Mouse (Mus musculus) neural tube, embryonic 11.5 days (tissue): ENCODE results near the gene Cd80. TPM values are rescaled to one million over a fixed set of nuclear protein-coding genes. Genes with fewer than 3 reads are reported as not detected.

Experiments used
- ATAC-seq: fragments of 200-750 bp; cut with Nextera tagmentation; 2 replicates; pipeline ENCODE4 v1.8.0; 2017; ENCODE audit warnings: moderate number of reproducible peaks, mild to moderate bottlenecking, moderate TSS enrichment, moderate library complexity; ENCODE audit not compliant: insufficient read depth, low FRiP score, low TSS enrichment
- DNase-seq: peaks from one replicate; pipeline ENCODE4 v3.0.0-alpha.2; 2015; ENCODE audit warnings: low spot score
- H3K27ac ChIP-seq: fragments of 300-500 bp; sonication (generic); 2 replicates; pipeline ENCODE4 v1.5.1; 2014; ENCODE audit warnings: low read depth, mild to moderate bottlenecking, low read length
- H3K27me3 ChIP-seq: fragments of 300-500 bp; sonication (generic); 2 replicates; pipeline ENCODE4 v1.6.1; 2014; ENCODE audit warnings: mild to moderate bottlenecking, low read length, mixed read lengths; ENCODE audit not compliant: control insufficient read depth, insufficient read depth
- H3K36me3 ChIP-seq: fragments of 300-500 bp; sonication (generic); 2 replicates; pipeline ENCODE4 v1.6.1; 2014; ENCODE audit warnings: mild to moderate bottlenecking, low read length, moderate library complexity, mixed read lengths; ENCODE audit not compliant: control insufficient read depth, insufficient read depth
- H3K4me1 ChIP-seq: fragments of 300-500 bp; sonication (generic); 2 replicates; pipeline ENCODE4 v1.6.1; 2014; ENCODE audit warnings: low read length, mixed read lengths; ENCODE audit not compliant: control insufficient read depth, insufficient read depth
- H3K4me2 ChIP-seq: fragments of 300-500 bp; sonication (generic); 2 replicates; pipeline ENCODE4 v1.6.1; 2014; ENCODE audit warnings: low read depth, mild to moderate bottlenecking, moderate library complexity
- H3K4me3 ChIP-seq: fragments of 300-500 bp; sonication (generic); 2 replicates; pipeline ENCODE4 v1.5.1; 2014; ENCODE audit warnings: low read depth, low read length
- H3K9ac ChIP-seq: fragments of 300-500 bp; sonication (generic); 2 replicates; pipeline ENCODE4 v1.6.1; 2014; ENCODE audit warnings: mild to moderate bottlenecking, low read length
- H3K9me3 ChIP-seq: fragments of 300-500 bp; sonication (generic); 2 replicates; pipeline ENCODE4 v1.6.1; 2016; ENCODE audit warnings: low read length; ENCODE audit not compliant: control insufficient read depth
- WGBS: fragments of 180-500 bp; shearing (Covaris S2); extraction: QIAGEN DNeasy Blood & Tissue Kit; methylation state at CpG from one replicate; pipeline ENCODE4 v1.1.7; 2014; 5-methylcytosine and 5-hydroxymethylcytosine counted together
- polyA plus RNA-seq: library from polyadenylated mRNA; unstranded; fragments of >200 nt; fragmentation: Nextera tagmentation; extraction: Ambion mirVana; gene quantifications from 2 replicates; pipeline ENCODE4 v1.2.1, GENCODE M21; 2014

Gene Cd80
- polyA plus RNA-seq, 1 experiment from 2014 or later: 0.54 TPM

- Histone ChIP-seq H3K27me3 (no peaks in the 10 kb centered on the region), H3K9me3 (no peaks in the 10 kb centered on the region), H3K4me1 (peaks cover 6% of the 10 kb centered on the region; the same call in 1 of the 2 replicates), H3K9ac (peak within 1 kb of the TSS; percentile 95), H3K4me3 (peak within 1 kb of the TSS; percentile 62), H3K36me3 (peaks cover 4% of the 10 kb centered on the region), H3K27ac (peak within 1 kb of the TSS; percentile 69), H3K4me2 (peak within 1 kb of the TSS; percentile 78)
- ATAC-seq (peak; percentile 96), DNase-seq (peak; percentile 91)
- under 1% methylated on average over 54 of the region's 61 CpGs for WGBS
Measured at GRCm38 (mm10) chr16:38452442-38453202, 2.7 kb upstream of the Cd80 start, which contains the start of gene Adprh. Adprh (minus strand) TSS chr16:38452703.

- DNase-seq (no peak), ATAC-seq (no peak)
- peak overlapping the region; percentile 69 for H3K27ac ChIP-seq
- H3K4me2 ChIP-seq: peak overlapping the region; percentile 78
- no peaks in the 10 kb centered on the region for H3K27me3 ChIP-seq
- WGBS: 29% methylated on average over 3 of the region's 3 CpGs
- no peaks in the 10 kb centered on the region for H3K9me3 ChIP-seq
- H3K9ac ChIP-seq: peak overlapping the region; percentile 95
- H3K36me3 ChIP-seq: peaks cover 4% of the 10 kb centered on the region
- peak overlapping the region; percentile 62 for H3K4me3 ChIP-seq
- H3K4me1 ChIP-seq: peaks cover 6% of the 10 kb centered on the region; the same call in 1 of the 2 replicates
Measured at GRCm38 (mm10) chr16:38453203-38453553, 2.2 kb upstream of the Cd80 start.

- H3K4me3 ChIP-seq: no peak overlapping the region
- H3K9ac ChIP-seq: no peak overlapping the region
- no peaks in the 10 kb centered on the region for H3K27me3 ChIP-seq
- WGBS: 87% methylated on average over 4 of the region's 4 CpGs
- no peaks in the 10 kb centered on the region for H3K9me3 ChIP-seq
- no peak overlapping the region for H3K27ac ChIP-seq
- H3K4me2 ChIP-seq: no peak overlapping the region
- H3K4me1 ChIP-seq: peaks cover 6% of the 10 kb centered on the region; the same call in 1 of the 2 replicates
- H3K36me3 ChIP-seq: peaks cover 4% of the 10 kb centered on the region
- DNase-seq: no peak
- ATAC-seq: no peak
Measured at GRCm38 (mm10) chr16:38453952-38454351, 1.4 kb upstream of the Cd80 start.

DNA sequence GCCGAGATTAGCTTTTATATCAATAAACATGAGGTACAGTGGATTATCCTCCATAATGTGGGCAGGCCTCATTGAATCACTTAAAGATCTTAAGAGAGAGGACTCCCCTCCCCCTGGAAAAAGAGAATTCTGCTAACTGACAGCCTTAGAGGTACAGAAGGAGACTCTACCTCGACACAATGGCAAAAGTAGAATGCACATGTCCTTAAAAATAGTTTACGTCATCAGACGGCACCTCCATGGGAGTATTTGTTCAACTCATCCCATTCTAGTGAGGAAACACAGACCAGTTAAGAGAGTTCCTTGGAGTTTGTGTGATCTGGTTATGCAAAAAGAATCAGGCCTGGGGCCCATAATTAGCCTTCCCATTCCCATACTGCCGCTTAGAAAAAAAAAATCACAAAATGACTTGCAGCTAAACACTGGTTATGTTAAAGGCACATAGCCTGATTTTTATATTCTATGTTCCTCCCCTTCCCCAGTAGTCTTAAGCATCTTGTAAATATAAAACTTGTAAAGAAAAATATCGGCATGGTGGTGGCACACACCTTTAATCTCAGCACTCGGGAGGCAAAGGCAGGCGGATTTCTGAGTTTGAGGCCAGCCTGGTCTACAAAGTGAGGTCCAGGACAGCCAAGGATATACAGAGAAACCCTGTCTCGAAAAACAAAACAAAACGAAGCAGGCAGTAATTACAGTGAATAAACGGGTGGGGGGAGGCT lies 667 bp upstream of the Cd80 start:
- 80% methylated on average over 11 of the region's 11 CpGs for WGBS
- no peak overlapping the region for H3K9ac ChIP-seq
- no peaks in the 10 kb centered on the region for H3K27me3 ChIP-seq
- peaks cover 6% of the 10 kb centered on the region; the same call in 1 of the 2 replicates for H3K4me1 ChIP-seq
- no peak overlapping the region for H3K4me3 ChIP-seq
- H3K27ac ChIP-seq: no peak overlapping the region
- H3K36me3 ChIP-seq: peaks cover 4% of the 10 kb centered on the region
- no peak overlapping the region for H3K4me2 ChIP-seq
- no peak for ATAC-seq
- DNase-seq: no peak
- no peaks in the 10 kb centered on the region for H3K9me3 ChIP-seq

DNA sequence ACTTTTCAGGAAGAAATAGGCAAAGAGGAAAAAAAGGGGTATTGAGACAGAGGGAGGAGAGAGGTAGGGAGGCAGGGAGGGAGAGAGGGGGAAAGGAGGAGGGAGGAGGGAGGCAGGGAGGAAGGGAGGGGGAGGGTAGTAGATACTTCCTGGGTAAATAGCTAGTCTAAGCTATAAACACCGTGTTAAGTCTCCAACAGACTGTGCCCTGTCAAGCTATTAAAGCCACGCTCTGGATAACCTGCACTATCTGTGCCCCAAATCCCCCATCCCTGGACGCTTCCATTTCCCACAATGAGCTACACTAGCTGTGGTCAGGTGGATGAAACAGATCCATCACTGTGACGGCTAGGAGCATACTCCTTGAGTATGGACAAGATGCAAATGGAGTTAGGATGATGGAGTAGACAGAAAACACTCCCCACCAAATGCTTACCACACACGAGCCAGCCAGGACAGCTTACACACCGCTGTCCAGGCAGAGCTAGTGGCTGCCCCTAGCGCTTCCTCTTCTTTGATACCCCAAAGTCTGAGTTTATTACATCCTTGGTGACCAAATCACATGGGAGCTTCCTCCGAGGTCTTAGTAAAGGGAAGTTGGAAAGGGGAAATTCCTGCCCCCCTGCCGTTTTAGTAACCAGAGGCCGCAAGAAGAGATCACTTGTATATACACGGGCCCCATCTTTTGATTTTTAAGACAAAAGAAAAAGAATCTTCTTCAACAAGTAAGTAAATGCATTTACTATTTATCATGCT lies 1.6 kb downstream of the Cd80 start:
- Histone ChIP-seq H3K9me3 (no peaks in the 10 kb centered on the region), H3K27me3 (no peaks in the 10 kb centered on the region), H3K27ac (no peak overlapping the region), H3K4me1 (no peaks in the 10 kb centered on the region), H3K4me2 (no peak overlapping the region), H3K9ac (no peak overlapping the region), H3K4me3 (no peak overlapping the region), H3K36me3 (no peaks in the 10 kb centered on the region)
- WGBS: 49% methylated on average over 11 of the region's 11 CpGs
- ATAC-seq (no peak), DNase-seq (no peak)

DNA sequence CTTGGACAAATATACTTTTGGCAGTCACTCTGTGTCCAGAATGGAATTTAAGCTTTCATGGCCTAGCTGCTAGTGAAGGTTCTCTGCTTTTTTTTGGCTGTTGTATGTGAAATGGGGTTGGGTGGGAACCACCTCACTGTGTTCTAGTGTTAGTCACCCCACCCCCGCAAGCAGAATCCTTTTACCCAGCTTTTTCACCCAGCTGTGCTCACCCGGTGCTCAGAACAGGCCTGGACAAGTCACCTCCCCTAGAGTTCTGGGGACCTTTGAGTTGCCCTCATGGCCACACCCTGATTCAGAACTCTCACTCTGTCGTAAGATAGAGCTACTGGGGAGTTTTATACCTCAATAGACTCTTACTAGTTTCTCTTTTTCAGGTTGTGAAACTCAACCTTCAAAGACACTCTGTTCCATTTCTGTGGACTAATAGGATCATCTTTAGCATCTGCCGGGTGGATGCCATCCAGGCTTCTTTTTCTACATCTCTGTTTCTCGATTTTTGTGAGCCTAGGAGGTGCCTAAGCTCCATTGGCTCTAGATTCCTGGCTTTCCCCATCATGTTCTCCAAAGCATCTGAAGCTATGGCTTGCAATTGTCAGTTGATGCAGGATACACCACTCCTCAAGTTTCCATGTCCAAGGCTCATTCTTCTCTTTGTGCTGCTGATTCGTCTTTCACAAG lies 3.4 kb downstream of the Cd80 start:
- Histone ChIP-seq H3K4me3 (no peak overlapping the region), H3K9me3 (no peaks in the 10 kb centered on the region), H3K9ac (no peak overlapping the region), H3K4me2 (no peak overlapping the region), H3K4me1 (no peaks in the 10 kb centered on the region), H3K27me3 (no peaks in the 10 kb centered on the region), H3K27ac (no peak overlapping the region), H3K36me3 (no peaks in the 10 kb centered on the region)
- 72% methylated on average over 6 of the region's 6 CpGs for WGBS
- no peak for DNase-seq
- no peak for ATAC-seq

DNA sequence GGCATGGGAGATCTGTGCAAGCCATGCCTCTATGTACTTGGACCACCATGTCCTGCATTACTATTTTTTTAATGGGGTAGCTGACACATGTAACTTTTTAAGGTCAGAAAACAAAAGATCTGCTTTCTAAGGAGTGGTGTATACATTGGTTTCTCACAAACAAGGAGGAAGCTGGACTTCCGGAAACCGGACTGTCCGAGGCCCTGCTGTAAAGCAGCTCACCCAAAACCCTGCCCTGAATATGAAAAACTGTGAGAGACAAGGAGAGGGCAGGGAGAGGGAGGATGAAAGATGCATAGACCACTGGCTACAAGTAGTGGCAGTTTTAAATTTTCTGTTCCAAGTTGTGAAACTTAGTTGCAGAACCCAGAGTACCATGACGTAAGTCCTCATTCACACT lies 4.6 kb downstream of the Cd80 start:
- Histone ChIP-seq H3K4me2 (no peak overlapping the region), H3K4me1 (no peaks in the 10 kb centered on the region), H3K4me3 (no peak overlapping the region), H3K27me3 (no peaks in the 10 kb centered on the region), H3K9ac (no peak overlapping the region), H3K27ac (no peak overlapping the region), H3K36me3 (no peaks in the 10 kb centered on the region), H3K9me3 (no peaks in the 10 kb centered on the region)
- DNase-seq (no peak), ATAC-seq (no peak)
- 94% methylated on average over 4 of the region's 4 CpGs for WGBS

DNA sequence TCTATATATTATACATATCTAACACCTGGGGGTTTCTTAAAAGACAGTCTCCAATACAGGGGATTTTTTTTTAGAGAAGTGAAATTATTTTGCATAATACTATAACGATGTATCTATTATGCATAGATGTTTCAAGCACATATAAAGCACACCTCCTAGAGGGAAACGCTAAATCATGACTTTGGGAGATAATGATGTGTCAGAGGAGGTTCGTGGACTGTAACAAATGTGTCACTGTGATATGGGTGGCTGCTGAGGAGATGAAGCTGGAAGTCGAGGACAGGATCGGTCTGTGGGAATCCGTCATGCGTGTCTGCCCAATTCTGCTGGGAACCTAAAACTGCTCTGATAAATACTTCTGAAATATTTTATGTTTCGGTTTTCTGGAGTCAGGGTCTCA lies 6.4 kb downstream of the Cd80 start:
- Histone ChIP-seq H3K9ac (no peak overlapping the region), H3K4me2 (no peak overlapping the region), H3K27ac (no peak overlapping the region), H3K36me3 (no peaks in the 10 kb centered on the region), H3K4me3 (no peak overlapping the region), H3K9me3 (no peaks in the 10 kb centered on the region), H3K4me1 (no peaks in the 10 kb centered on the region), H3K27me3 (no peaks in the 10 kb centered on the region)
- WGBS: 85% methylated on average over 8 of the region's 8 CpGs
- ATAC-seq (no peak), DNase-seq (no peak)
